Mouse (Mus musculus) kidney, adult 11 months (tissue): ENCODE measurements around the gene Galns.

Experiments used
- DNase-seq: peaks from one replicate; pipeline ENCODE4 v3.0.0; 2022

Galns gene

GRCm38 (mm10) chr8:122531312-122531711 is 80.0 kb downstream of the Galns start:
- no peak for DNase-seq

- peak; percentile 91 for DNase-seq
Measured at GRCm38 (mm10) chr8:122529159-122529558, 82.1 kb downstream of the Galns start.
